Mouse (Mus musculus) CD4-positive helper T cell, adult 2 months (primary cell): ENCODE results near the gene Atp5b.
A peak's percentile ranks its signal among the peaks of the same experiment; 100 is the strongest.

Experiments
- DNase-seq: peaks from one replicate; pipeline ENCODE4 v3.0.0-alpha.2; 2012; ENCODE audit warnings: low read depth, missing footprints, low spot score

The Atp5b gene

GRCm38 (mm10) chr10:128096693-128097586, 13.9 kb downstream of the Atp5b start:
- DNase-seq = peak; percentile 89

DNA sequence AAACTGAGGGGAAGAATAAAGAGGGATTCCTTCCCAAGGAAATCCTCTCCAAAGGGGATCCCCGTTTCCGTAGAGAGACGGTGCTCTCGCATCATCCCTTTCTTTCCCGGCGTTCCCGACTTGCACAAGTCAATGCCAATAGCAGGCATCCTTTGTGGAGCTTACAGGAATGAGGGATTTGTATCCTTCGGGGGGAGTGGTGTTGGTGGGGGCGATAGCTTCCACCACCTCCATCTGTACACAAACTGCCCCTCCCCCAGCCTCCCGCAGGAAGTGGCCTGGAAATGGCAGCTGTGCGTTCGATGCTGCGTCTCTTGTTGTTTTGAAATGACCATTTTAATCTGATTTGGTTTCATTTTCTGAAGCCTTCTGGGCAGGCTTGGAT, 14.5 kb downstream of the Atp5b start:
- DNase-seq = peak; percentile 74

DNA sequence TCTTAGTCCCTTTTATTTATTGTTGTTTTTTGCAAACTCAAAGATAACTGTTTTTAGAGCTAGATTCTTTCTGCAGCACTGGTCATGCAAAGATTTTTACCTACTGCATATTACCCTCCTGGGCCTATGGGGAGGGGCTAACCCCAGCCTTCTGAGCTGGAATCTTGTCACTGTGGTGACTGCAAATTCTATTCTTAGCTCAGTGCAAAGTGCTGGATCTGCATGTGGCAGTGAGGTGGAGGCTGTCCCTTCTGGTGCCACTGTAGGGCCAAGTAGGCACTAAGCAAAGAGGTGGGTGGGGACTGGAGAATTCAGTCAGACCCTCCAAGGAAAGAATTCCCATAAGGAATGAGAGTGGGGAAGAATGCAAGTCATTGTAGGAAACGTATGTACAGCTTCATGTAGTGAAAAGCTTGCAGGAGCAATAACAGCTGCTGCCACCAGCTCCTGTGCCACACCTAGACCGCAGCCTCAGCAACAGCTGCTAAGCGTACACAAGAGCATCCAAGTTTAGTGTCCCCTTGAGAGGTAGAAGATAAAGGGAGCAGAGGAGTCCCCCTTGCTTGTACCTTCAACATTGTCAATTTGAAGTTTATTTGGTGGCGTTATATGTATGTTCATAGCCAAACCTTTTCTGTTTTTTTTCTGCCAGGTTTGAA, 27.2 kb downstream of the Atp5b start:
- no peak for DNase-seq

- DNase-seq = no peak
Observed at GRCm38 (mm10) chr10:128111227-128111626, 28.2 kb downstream of the Atp5b start.

DNA sequence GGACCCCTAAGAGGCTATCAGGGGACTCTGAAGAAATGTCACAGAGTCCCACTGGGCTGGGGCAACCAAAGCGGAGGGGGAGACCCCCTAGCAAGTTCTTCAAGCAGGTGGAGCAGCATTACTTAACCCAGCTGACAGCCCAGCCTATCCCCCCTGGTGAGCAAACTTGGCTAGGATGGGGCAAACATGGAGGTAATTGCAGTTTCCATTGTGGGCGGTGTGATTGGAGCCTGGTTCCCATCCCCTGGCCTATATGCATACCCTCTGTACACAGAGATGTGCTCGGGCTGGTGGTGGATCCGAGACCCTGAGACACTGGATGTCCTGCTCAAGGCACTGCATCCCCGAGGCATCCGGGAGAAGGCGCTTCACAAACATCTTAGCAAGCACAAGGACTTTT, 40.8 kb downstream of the Atp5b start:
- DNase-seq = no peak

- no peak for DNase-seq
Observed at GRCm38 (mm10) chr10:128124831-128125230, 41.8 kb downstream of the Atp5b start.

GRCm38 (mm10) chr10:128125951-128126350, 42.9 kb downstream of the Atp5b start:
- no peak for DNase-seq

GRCm38 (mm10) chr10:128127497-128127896, 44.4 kb downstream of the Atp5b start:
- DNase-seq = no peak

GRCm38 (mm10) chr10:128128143-128128542, 45.1 kb downstream of the Atp5b start:
- DNase-seq = no peak

DNA sequence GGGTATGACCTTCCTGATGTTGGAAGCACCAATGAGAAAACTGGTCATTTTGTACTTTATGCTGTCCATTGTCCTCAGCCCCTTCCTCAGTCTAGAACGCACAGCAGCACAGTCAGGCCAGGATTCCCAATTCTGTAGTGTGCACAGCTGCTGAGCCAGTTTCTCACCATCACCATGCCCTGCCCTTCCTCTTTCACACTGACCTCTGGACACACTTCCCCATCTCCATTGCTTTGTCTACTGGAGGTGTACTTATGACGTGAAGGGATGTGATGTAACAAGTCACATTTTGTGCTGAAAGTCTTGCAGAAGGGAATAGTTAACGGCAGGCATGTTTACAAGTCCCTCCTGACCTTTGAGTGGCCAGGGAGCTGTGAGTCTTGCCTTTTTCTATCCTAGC, 48.2 kb downstream of the Atp5b start:
- DNase-seq = no peak

GRCm38 (mm10) chr10:128131812-128132211, 48.7 kb downstream of the Atp5b start:
- DNase-seq = no peak

GRCm38 (mm10) chr10:128133650-128134332, 50.7 kb downstream of the Atp5b start:
- DNase-seq = peak; percentile 39

DNA sequence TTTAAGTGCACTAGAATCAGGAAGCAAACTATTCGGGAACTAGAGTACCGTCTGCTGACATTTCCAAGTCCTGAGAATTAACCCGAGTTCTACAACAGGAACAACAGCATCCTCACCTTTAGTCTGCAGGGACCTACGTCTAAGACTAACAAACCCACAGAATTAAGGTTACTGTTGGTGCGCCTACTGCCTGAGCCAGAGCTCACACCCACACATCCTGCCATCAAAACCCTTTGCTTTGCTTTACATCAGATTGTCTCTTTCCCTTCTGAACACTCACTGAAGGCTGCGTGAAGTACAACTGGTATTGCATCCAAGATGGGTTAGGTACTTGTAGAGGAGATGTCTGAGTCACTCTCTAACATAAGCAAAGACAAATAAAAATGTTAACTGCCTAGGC, 52.3 kb downstream of the Atp5b start:
- peak; percentile 65 for DNase-seq
